Mouse (Mus musculus) C2C12 (cell line): ENCODE data around the gene Plekha5. TPM values are rescaled to one million over a fixed set of nuclear protein-coding genes. Genes with fewer than 3 reads are reported as not detected.

ENCODE experiments used
- H3K27me3 ChIP-seq: one replicate; pipeline ENCODE4 v1.6.1; 2011; ENCODE audit not compliant: control insufficient read depth, insufficient read depth, insufficient read length
- H3K36me3 ChIP-seq: one replicate; pipeline ENCODE4 v1.6.1; 2011; ENCODE audit not compliant: control insufficient read depth, insufficient read depth
- H3K4me3 ChIP-seq: one replicate; pipeline ENCODE4 v1.5.1; 2011; ENCODE audit warnings: mild to moderate bottlenecking, control low read depth; ENCODE audit not compliant: poor library complexity, insufficient read depth, severe bottlenecking
- H3K79me2 ChIP-seq: one replicate; pipeline ENCODE4 v1.6.1; 2011; ENCODE audit not compliant: control insufficient read depth, insufficient read depth
- H3K79me3 ChIP-seq: one replicate; pipeline ENCODE4 v1.6.1; 2011; ENCODE audit warnings: low read depth, control low read depth
- H3ac ChIP-seq: one replicate; pipeline ENCODE3; 2011; ENCODE audit warnings: low read depth; ENCODE audit not compliant: control insufficient read depth, insufficient read length
- CEBPB ChIP-seq: IDR thresholded peaks from one replicate; pipeline ENCODE4 v1.6.1; 2011; ENCODE audit warnings: low read depth, mild to moderate bottlenecking, control low read depth, moderate library complexity
- CTCF ChIP-seq: IDR thresholded peaks from one replicate; pipeline ENCODE4 v1.5.1; 2011; ENCODE audit not compliant: control insufficient read depth, insufficient read depth, insufficient read length
- FOSL1 ChIP-seq: IDR thresholded peaks from one replicate; pipeline ENCODE4 v1.8.0; 2011; ENCODE audit warnings: mild to moderate bottlenecking, low read length; ENCODE audit not compliant: poor library complexity, insufficient read depth, severe bottlenecking
- MAX ChIP-seq: IDR thresholded peaks from one replicate; pipeline ENCODE4 v1.6.1; 2011; ENCODE audit warnings: mild to moderate bottlenecking, control low read depth
- MYOD1 ChIP-seq: IDR thresholded peaks from one replicate; pipeline ENCODE4 v1.6.1; 2011; ENCODE audit warnings: low read depth; ENCODE audit not compliant: control insufficient read depth, insufficient read length
- MYOG ChIP-seq: IDR thresholded peaks from one replicate; pipeline ENCODE4 v1.6.1; 2011; ENCODE audit not compliant: control insufficient read depth, insufficient read length; ENCODE audit errors: extremely low read depth
- USF1 ChIP-seq: IDR thresholded peaks from one replicate; pipeline ENCODE4 v1.6.1; 2011; ENCODE audit warnings: low read depth, mild to moderate bottlenecking, control low read depth, moderate library complexity
- polyA plus RNA-seq: library from polyadenylated mRNA; unstranded; fragments of >200 nt; fragmentation: generic; extraction: Trizol; gene quantifications from one replicate; pipeline ENCODE4 v1.2.1, GENCODE M21; 2012; ENCODE audit warnings: missing spikeins

The Plekha5 gene
- polyA plus RNA-seq, 1 experiment, result 13.1 TPM

GRCm38 (mm10) chr6:140622391-140623225, 198.8 kb downstream of the Plekha5 start, which contains the start of gene Aebp2:
Gene Aebp2, plus strand, starts transcription at chr6:140622663.
- Histone ChIP-seq H3K27me3 (no peaks in the 10 kb centered on the region), H3K4me3 (peak within 1 kb of the TSS; percentile 69), H3ac (peak within 1 kb of the TSS; percentile 92), H3K36me3 (peaks cover 2% of the 10 kb centered on the region), H3K79me2 (peaks cover 40% of the 10 kb centered on the region), H3K79me3 (peaks cover 33% of the 10 kb centered on the region)
- no peak for TF ChIP-seq FOSL1
- no peak for TF ChIP-seq CTCF
- no peak for TF ChIP-seq MYOG
- TF ChIP-seq MYOD1, result no peak
- TF ChIP-seq MAX, result no peak
- TF ChIP-seq CEBPB, result no peak
- TF ChIP-seq USF1, result no peak

- H3ac ChIP-seq, result peak overlapping the region; percentile 92
- no peaks in the 10 kb centered on the region for H3K27me3 ChIP-seq
- TF ChIP-seq MYOD1 (no peak), MAX (peak; percentile 84)
- H3K36me3 ChIP-seq, result peaks cover 6% of the 10 kb centered on the region
- peaks cover 41% of the 10 kb centered on the region for H3K79me3 ChIP-seq
- H3K4me3 ChIP-seq, result peak overlapping the region; percentile 69
- H3K79me2 ChIP-seq, result peaks cover 49% of the 10 kb centered on the region
Observed at GRCm38 (mm10) chr6:140623226-140624095, 199.6 kb downstream of the Plekha5 start.

- H3K79me2 ChIP-seq, result peaks cover 58% of the 10 kb centered on the region
- H3K79me3 ChIP-seq, result peaks cover 50% of the 10 kb centered on the region
- no peaks in the 10 kb centered on the region for H3K27me3 ChIP-seq
- peak overlapping the region; percentile 69 for H3K4me3 ChIP-seq
- TF ChIP-seq USF1, result no peak
- no peak for TF ChIP-seq FOSL1
- H3K36me3 ChIP-seq, result peaks cover 9% of the 10 kb centered on the region
- H3ac ChIP-seq, result peak overlapping the region; percentile 92
Observed at GRCm38 (mm10) chr6:140624096-140625051, 200.5 kb downstream of the Plekha5 start.

GRCm38 (mm10) chr6:140629176-140629859, 205.5 kb downstream of the Plekha5 start:
- Histone ChIP-seq H3K27me3 (no peaks in the 10 kb centered on the region), H3K36me3 (peaks cover 31% of the 10 kb centered on the region)
- TF ChIP-seq MYOD1 (no peak), FOSL1 (no peak), USF1 (no peak), CEBPB (no peak), CTCF (no peak), MYOG (no peak), MAX (no peak)

GRCm38 (mm10) chr6:140630306-140630705, 206.5 kb downstream of the Plekha5 start:
- Histone ChIP-seq H3K4me3 (no peak overlapping the region), H3K79me3 (peaks cover 95% of the 10 kb centered on the region), H3K27me3 (no peaks in the 10 kb centered on the region), H3K79me2 (peaks cover 100% of the 10 kb centered on the region), H3K36me3 (peaks cover 35% of the 10 kb centered on the region), H3ac (no peak overlapping the region)
- no peak for TF ChIP-seq USF1
- no peak for TF ChIP-seq MAX
- TF ChIP-seq CTCF, result no peak
- no peak for TF ChIP-seq CEBPB
- no peak for TF ChIP-seq FOSL1
- no peak for TF ChIP-seq MYOD1

More at GRCm38 (mm10) chr6:140629176-140629859, 205.5 kb downstream of the Plekha5 start:
- Histone ChIP-seq H3K4me3 (no peak overlapping the region), H3K79me3 (peaks cover 97% of the 10 kb centered on the region), H3K79me2 (peaks cover 100% of the 10 kb centered on the region), H3ac (no peak overlapping the region)
